Mouse (Mus musculus) cerebellum, postnatal 25 days (tissue): ENCODE measurements around the gene E030018B13Rik.

Experiments used
- DNase-seq, 2 experiments: peaks; one replicate each; pipeline ENCODE4 v3.0.0; 2021; ENCODE audit warnings: mixed read lengths in 2 of 2

Gene E030018B13Rik

DNA sequence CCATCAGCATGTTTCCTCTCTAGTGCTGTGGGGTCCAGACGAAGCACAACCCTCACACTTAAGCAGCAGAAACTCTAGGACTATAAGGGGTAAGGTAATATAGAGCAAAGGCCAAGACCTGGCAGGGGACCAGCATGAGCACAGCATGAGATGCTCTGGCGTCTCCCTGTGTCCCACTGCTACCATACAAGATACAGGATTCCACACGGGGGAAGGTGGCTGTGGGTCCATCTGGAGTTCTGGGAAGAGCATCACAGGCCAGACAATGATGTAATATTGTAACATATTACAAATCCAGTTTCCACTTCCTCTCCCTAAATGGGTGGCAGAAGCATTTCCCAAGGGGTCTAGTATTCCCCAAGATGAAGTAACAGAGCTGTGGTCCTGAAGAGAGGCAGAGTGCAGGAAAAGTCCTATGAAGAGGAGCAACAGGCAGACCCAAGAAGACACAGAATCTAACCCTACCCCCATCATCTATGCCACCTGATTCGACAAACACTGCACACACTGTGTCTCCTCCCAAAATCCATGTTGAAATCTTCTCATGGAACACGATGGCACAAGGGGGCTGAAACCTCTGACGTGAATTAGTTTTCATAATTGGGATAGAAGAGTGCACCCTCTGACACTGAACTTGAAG lies at the start of gene E030018B13Rik:
TSS of gene E030018B13Rik (plus strand) at position 590 of the 640 bp plus-strand sequence.
- DNase-seq: peak; percentile 78 to 80

DNA sequence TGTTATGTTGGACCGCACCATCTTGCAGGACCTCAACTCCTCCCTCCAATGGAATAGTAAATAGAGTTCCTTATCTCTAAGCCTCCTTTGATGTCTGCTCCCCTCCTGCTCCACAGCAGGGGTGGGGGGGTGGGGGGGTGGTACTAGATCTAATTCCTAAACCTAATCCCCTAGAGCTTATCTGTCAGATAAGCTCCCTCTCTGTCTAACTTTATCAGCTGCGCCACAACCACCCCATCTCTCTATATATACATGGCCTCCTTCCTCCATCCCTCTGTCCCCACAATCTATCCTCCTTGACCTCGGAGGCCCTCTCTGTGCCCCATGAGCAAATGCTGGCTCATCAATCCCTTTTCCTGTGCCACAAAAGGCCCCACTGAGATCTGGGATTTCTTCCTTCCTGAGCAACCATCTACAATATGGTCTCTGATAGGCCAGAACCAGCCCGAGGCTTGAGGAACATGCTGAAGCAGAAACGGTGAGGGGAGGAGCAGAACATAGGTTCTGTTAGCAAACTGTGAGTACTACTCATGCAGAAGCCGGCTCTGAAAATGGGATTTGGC lies 48.2 kb upstream of the E030018B13Rik start:
- no peak for DNase-seq

DNA sequence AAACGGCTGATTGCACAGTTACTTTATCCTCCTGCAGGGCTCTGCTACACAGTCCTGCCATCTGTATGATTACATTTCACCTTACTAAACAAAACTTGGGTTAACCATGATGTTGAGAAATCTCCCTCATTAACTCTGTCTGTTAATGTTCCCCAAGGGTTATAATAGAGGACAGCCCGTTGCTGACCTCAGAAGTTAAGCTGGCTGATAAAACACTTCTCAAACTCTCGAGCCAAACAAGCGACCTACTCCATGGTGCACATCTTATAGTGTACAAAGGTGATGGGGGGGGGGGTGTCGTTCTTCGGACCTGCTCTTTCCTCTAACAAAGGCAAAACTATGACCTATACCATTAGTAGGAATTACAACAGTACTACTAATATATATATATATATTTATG lies 45.0 kb upstream of the E030018B13Rik start:
- DNase-seq: no peak

DNA sequence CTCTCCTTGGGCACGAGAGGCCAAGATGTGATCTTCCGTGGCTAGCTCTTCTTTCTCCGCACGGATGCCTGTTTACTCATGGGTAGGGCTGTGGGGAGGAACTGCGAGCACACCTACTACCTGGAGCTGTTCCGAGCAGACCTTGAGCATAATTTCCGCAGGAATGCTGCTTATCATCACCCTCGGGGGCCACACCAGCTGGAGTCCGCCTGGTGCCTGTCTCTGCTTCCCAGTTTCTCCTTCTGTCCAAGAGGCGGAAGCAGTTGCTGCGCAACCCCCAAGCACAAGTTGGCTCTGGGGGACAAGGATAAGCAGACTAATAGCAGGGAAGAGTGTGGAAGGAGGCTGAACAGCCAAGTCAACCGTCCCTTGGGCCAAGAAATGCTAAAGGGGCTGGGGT lies 42.8 kb upstream of the E030018B13Rik start:
- no peak for DNase-seq

DNA sequence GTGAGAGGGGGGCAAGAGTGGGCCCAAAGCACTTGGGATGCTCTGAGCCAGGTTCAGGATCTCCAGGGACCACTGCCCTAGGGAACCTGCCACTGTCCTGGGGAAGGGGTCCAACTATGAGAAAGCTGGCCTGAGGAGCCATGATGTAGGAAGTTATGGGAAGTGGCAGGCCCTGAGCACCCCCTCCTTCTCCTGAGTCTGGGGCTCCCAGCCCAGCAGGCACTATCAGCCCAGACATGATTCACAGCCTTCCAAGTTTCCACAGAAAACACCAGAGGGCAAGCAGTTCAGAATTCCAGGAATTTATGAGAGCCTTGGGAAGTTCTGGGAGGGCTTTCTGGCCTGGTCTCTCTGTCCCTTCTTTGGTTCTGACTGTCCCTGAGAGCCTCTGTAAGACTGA lies 41.0 kb upstream of the E030018B13Rik start:
- no peak for DNase-seq

DNA sequence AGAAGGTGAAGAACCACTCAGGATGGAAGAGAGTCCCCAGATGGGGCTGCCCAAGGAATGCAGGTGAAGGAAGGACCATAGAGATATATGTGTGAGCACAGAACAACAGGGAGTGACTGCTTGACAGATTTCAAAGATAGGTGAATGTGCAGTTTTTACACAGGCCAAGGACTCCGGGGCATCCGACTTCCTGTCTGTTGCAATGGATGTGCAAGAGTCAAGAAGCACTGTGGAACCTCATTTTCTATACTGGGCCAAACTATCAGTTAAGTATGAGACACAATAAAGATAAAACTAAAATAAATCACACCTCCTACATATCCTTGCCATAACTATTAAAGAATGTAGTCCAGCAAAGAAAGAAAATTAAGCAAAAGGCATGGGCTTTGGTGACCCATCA lies 40.0 kb upstream of the E030018B13Rik start:
- DNase-seq: no peak

DNA sequence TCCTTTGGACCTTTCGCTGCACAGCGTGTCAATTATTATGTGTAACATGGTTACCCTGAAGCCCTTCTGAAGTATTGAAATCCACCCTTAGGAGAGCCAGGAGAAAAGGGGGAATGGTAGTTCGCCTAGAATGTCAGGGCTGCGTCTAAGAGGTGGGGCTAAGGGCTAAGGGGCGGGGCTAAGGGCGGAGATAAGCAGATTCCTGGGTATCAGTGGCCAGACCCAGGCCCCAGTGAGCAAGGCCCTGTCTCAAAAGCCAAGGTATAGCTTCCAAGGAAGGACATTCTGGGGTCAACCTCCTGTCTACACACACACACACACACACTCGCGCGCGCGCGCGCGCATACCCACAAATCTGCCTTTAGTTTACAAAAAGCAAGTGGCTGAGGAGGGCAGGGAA lies 39.0 kb upstream of the E030018B13Rik start:
- no peak for DNase-seq

DNA sequence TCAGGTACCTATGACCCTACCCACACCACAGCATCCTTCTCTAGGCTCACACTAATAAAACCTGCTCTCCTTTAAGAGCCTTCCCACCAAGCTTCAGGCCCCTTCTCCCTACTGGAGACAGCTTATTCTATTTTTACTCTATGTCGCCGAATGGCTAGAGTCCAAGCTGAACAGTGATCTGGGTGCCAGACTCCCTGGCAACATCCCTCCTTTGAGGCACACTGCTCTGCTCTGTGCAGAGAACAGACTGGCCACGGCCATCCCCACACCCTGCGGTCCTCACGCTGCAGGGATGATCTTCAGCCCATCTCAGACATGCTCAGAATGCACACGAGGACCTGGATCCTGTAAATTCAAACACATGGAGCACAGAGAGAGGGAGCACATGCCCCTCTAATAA lies 37.1 kb upstream of the E030018B13Rik start:
- DNase-seq: peak; percentile 68 to 72

DNA sequence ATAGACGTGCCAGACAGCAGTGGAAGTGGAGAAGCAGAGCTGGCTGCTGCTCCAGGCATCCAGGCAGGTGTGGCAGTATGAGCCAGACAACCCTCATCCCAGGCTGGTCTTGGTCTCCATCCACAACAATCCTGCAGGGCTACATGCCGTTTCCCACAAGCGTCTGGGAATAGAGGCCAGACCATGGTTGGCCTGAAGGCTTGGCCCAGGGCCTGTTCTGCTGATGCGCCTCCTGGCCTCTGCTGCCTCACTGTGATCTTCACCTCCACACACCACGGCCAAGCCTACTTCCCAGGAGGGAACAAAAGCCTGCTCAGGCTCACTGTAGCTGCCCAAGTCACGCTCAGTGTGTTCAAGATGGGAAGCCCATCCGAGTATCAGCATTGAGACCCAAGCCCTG lies 33.9 kb upstream of the E030018B13Rik start:
- peak; percentile 78 to 82 for DNase-seq

DNA sequence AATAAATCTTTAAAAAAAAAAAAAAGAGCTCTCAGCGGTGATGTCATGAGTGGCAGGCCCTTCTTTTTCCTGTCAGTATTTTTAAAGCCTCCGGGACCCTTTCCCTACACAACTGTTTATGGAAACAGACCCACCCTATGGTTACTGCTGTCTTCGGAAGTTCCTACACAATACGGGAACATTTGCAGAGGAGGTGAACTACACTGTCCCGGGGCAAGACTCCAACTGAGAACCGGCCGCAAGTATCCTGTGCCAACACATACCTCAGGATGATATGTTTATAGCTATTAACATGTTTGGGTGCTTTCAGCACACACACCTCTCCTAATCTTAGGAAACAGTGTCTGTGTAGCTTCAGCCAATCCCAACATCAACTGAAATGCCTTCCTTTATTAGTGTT lies 31.6 kb upstream of the E030018B13Rik start:
- DNase-seq: no peak

DNA sequence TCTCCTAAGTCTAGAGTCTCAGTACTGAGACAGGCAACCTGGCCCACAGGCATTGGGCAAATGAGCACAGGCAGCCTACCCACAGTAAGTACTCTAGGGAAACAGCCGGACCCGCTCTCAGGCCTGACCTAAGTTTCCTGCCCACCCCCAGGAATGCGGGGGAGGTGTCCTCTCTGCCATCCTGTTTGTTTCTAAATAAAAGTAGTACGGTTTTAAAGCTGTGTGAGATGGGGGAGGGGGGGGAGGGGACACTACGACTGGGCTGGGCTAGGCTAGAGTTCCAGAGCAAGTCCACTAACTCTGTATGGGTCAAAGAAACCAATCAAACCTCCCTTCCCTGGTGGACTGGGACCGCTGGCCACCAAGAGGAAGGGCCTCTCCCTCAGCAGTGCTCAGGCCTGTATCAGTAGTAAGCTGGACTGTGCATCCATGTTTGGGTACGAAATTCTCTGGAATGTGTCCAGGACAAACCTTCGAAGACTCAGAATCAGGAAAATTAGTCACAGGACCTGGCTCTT lies 29.6 kb upstream of the E030018B13Rik start:
- no peak for DNase-seq

DNA sequence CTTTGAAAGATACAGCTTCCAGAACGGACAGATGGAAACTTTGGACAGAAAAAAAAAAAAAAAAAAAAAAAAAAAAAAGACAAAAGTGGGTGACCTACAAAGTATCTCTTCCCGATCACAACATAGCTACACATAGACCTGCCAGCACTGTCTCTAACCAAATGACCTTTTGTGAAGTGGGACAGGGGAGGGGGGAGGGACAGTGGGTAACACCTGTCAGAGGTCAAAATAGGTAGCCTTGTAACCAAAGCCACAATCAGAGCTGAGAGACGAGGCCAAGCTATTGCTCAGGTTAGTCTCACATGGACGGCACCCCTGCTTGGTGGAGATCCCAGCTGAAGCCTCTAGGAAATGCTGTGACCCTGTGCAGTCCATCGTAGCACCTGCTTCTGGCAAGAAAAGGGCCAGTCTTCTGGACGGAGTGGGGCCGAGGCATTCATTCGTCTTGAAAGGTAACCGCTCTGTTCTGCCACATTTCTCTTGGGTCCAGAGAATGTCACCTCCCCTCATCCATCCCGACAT lies 29.0 kb upstream of the E030018B13Rik start:
- DNase-seq: peak in 1 of 2 experiments; percentile 26

DNA sequence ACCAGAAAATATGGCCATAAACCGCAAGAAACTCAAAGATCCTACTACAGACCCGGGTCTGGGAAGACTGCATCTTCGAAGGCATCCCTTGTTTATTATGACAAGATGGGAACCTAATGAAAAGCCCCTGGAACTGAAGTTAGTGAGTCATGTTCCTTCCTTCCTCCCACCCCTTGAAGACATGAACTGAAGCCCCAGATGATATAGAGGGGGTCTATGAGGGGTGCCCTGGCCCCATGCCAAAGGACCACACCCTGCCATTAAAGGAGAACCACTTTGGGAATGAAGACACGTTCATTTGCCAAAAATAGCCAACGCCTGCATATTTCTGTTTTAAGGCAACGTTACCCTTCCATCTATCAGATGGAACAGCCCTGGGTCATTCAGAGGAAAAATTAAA lies 28.0 kb upstream of the E030018B13Rik start:
- no peak for DNase-seq

DNA sequence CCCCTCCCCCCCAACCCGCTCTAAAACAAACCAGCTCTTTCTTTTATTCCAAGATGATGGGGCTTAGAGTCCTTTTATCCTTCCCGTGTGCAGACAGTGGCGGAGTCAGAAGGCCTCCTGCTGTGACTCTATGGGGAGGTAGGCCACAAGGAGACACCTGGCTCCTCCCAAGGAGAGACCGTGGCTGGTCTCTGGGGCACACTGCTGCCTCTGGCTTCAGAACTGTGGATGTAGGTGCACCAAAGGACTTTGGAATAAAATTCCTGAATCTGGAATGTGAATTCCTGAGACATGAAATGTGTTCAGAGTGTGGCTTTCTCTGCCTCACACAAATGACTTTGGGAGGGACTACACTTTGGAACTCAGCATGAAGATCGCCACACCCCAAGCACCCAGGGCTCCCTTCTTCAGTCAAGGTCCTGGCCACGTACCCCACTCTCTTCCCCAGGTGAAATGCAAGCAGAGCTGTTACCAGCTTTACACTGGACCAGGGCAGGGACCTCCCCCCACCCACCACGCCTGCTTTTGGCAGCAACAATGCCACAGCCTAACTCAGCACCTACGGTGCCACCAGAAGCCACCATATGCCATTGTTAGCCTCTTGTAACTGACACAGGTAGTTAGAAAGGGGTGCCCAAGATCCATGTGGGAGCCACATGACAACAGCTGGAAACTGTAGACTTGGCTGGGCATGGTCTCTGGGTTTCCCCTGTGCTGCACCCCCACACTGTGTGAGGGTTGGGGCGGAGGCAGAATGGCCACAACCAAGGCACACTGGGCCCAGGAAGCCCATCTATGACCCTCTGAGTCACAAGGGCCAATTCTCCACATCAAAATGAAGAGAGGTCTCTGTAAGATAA lies 27.3 kb upstream of the E030018B13Rik start:
- DNase-seq: peak; percentile 50 to 51

DNA sequence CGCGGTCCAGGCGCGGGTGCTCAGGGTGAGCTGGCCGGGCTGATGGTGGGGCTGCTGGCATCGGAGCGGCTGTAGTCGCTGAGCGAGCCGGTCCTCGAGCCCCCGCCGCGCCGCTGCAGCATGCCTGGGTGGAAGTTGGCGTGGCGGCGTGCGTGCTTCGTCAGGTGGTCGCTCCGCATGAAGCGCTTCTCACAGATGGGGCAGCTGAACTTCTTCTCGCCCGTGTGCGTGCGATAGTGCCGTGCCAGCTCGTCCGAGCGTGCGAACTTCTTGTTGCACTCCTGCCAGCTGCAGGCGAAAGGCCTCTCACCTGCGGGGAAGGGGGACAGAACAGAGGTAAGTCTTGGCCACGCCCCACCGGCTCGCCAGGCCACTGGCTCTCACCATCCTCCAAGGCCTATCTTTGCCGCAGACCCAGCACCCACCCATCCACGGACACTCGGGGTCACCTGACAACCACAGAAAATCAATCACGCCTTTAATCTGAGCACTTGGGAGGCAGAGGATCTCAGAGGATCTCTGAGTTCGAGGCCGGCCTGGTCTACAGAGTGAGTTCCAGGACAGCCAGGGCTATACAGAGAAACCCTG lies 25.1 kb upstream of the E030018B13Rik start:
- peak; percentile 66 to 68 for DNase-seq

DNA sequence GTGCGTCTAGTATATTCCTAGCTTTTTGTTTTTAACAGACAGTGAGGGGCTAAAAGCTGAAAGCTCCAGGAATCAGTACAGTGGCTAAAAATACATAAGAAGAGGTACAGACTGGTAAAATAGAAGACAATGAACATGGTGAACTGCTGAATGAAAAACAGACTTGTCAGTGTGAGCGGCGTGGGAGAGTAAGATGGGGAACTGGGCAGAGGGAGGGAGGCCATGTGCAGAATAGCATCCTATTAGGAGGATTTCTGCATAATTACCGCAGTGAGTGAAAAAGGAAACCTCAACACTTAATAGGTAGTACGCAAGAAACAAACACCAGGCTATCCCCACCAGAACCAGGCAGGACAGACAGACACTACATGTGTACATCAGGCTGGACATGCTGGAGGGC lies 23.5 kb upstream of the E030018B13Rik start:
- peak in 1 of 2 experiments; percentile 50 for DNase-seq

DNA sequence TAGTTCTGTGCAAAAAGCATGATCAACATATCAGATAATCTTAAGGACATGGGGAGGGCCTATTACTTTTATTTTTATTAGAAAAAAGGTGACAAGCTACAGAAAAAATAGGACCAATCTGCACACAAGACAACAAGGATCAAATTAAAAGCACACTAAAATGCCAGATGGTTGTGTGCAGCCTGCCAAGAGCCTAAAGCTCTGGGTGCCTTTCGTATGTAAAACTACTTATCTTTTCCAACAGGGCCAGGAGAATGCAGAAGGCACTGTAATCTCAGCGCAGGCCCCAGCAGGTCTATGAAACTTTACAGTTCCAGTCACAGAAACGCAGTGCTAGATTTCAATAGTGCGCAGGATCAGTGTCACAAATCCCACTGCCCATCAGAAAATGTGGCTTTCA lies 22.9 kb upstream of the E030018B13Rik start:
- peak; percentile 60 to 61 for DNase-seq

DNA sequence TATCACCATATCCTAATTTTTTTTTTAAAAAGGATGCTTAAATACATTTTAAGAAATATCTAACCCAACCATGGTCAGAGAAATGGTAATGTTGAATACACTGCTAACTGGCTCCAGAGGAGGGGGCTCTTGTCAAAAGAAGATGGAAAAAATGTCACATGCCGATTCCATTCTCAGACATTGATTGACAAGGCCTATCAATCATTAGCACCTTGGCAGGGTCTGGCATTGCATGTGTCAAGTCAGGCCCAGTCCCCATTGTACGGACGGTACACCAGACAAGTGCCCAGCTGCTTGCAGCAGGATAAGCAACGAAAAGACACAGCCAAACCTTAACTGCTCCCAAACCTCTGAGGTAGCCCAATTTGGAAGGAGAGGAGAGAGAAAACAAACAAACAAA lies 22.0 kb upstream of the E030018B13Rik start:
- DNase-seq: peak in 1 of 2 experiments; percentile 35

DNA sequence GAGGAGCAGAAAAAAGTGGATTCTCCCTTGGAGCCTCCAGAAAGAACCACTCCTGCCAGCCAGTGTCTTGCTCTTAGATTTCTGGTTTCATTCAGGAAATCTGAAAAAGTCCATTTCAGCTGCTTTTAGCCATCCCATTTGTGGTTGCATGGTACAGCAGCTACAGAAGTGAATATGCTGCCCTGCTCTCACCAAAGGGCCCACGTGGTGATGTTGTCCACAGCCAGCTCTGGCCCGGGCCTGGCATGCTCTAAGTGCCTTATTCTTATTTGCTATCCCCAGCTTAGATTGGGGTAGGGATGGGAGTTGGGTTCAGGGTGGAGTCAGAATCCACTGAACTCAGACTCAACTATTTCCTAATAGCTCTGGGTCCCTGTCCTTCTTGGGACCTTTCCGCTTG lies 21.4 kb upstream of the E030018B13Rik start:
- peak in 1 of 2 experiments; percentile 39 for DNase-seq

DNA sequence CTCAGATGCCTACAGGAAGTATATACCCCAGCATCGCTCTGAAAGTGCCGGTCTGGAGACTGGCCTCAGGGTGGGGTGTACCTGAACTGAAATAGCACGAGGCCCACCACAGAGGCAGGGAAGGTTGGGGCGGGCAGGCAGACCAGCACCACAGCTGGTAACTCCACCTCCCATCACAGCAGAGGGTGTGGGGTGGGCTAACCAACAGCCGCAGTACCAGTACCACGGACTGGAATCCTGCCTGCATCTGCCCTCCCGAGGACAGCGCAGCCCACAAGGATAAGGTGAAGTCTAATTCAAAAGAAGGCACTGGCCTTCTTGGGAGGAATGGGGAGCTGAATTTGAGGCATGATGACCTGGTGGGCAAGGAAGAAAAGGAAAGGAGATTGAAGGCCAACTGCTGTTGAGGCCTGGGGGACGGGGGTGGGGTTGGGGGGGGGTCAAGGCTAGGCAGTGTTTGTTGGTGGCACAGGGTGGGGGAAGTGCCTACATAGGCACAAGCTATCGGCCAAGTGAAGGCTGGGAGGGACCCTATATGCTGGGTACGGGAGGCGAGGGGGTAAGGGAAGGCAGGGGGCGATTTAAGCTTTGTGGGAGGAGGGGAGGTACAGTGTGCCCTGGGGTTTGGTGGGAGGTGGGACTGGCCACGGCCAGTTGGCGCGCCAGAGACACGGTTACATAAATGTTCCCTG lies 20.2 kb upstream of the E030018B13Rik start:
- DNase-seq: peak; percentile 55 to 64

DNA sequence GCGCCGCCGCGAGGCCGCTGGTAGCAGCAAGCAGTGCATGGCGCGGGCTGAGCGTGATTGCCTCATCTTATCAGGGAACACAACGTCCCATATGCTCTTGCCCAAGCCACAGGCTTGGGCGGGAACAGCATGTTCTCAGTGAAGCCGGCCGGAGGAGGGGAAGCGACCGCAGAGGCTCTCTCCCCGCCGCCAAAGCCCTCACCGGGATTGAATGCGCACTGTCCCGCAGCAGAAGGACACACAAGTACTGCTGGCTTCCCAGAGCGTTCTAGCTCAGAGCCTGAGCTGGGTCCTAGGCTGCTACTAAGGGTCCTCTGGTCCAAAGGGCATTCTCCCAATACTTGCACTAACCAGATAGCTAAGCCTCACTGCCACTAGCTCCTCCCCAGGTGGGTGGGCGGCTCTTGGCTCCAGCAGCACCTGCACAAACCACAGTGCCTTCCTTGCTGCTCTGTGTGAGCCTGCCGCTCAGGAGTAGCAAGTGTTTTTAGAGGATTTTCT lies 19.6 kb upstream of the E030018B13Rik start:
- DNase-seq: peak; percentile 94 to 95

DNA sequence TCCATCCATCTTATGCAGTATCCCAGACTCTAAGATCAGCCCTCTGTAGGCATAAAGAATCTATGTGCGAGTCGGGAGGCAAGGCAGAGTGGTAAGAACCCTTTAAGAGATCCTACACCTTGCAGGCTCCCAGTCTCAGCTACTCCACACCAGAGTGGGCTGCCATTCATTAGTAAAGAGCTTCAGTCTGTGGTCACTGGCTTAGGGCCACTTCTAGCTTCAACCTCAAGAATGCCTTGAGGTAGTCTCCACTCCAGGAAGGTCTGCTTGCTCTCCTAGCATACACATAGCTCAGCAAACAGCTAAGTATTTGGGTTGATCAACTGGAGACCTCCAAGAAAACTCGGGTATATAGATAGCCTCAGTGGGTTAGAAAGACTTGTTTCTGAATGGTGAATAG lies 19.0 kb upstream of the E030018B13Rik start:
- peak in 1 of 2 experiments; percentile 57 for DNase-seq
